Mouse (Mus musculus) left cerebral cortex, adult 11 months (tissue): ENCODE results near the gene Timp2.
"Not testable (repeated sequence)": the region's sequence is repeated elsewhere in the genome, so short reads cannot be mapped to it uniquely, and the experiment has no call there.

Source experiments
- DNase-seq: peaks from one replicate; pipeline ENCODE4 v3.0.0; 2022; ENCODE audit warnings: low spot score

The Timp2 gene

GRCm38 (mm10) chr11:118332376-118332775, 23.2 kb downstream of the Timp2 start:
- DNase-seq = no peak

GRCm38 (mm10) chr11:118330777-118331176, 24.8 kb downstream of the Timp2 start:
- no peak for DNase-seq

GRCm38 (mm10) chr11:118330361-118330760, 25.2 kb downstream of the Timp2 start:
- DNase-seq = no peak

- no peak for DNase-seq
These were observed 26.6 kb downstream of the Timp2 start for GRCm38 (mm10) chr11:118328947-118329346.

GRCm38 (mm10) chr11:118328511-118328910, 27.0 kb downstream of the Timp2 start:
- no peak for DNase-seq

- peak; percentile 81 for DNase-seq
These were observed 28.3 kb downstream of the Timp2 start for GRCm38 (mm10) chr11:118326991-118327971.

- no peak for DNase-seq
These were observed 29.0 kb downstream of the Timp2 start for GRCm38 (mm10) chr11:118326491-118326890.

GRCm38 (mm10) chr11:118324541-118324940, 31.0 kb downstream of the Timp2 start:
- no peak for DNase-seq

GRCm38 (mm10) chr11:118323974-118324373, 31.6 kb downstream of the Timp2 start:
- DNase-seq = no peak

GRCm38 (mm10) chr11:118322647-118323046, 32.9 kb downstream of the Timp2 start:
- DNase-seq = no peak

GRCm38 (mm10) chr11:118321971-118322370, 33.6 kb downstream of the Timp2 start:
- no peak for DNase-seq

- no peak for DNase-seq
These were observed 34.0 kb downstream of the Timp2 start for GRCm38 (mm10) chr11:118321500-118321899.

- DNase-seq = no peak
These were observed 36.9 kb downstream of the Timp2 start for GRCm38 (mm10) chr11:118318678-118319077.

- DNase-seq = no peak
These were observed 38.4 kb downstream of the Timp2 start for GRCm38 (mm10) chr11:118317129-118317528.

- DNase-seq = no peak
These were observed 39.2 kb downstream of the Timp2 start for GRCm38 (mm10) chr11:118316231-118316806.

- no peak for DNase-seq
These were observed 43.3 kb downstream of the Timp2 start for GRCm38 (mm10) chr11:118312132-118312723.

- not testable (repeated sequence) for DNase-seq
These were observed 47.6 kb downstream of the Timp2 start for GRCm38 (mm10) chr11:118307962-118308361.

- DNase-seq = not testable (repeated sequence)
These were observed 51.6 kb downstream of the Timp2 start for GRCm38 (mm10) chr11:118303959-118304358.

GRCm38 (mm10) chr11:118298810-118299209, 56.7 kb downstream of the Timp2 start:
- DNase-seq = no peak

- no peak for DNase-seq
These were observed 57.6 kb downstream of the Timp2 start for GRCm38 (mm10) chr11:118297967-118298366.

GRCm38 (mm10) chr11:118295026-118295425, 60.5 kb downstream of the Timp2 start:
- DNase-seq = no peak

GRCm38 (mm10) chr11:118292671-118293070, 62.9 kb downstream of the Timp2 start:
- no peak for DNase-seq
